Mouse (Mus musculus) neural tube, embryonic 15.5 days (tissue): ENCODE measurements at regions not wholly inside any gene's neighbourhood (a gene's known extent, or its start where the extent isn't known, plus 50 kb on each side); places are given as distances from the start of the nearest gene placed in this dataset.

Source experiments
- ATAC-seq: fragments of 200-750 bp; cut with Nextera tagmentation; 2 replicates; pipeline ENCODE4 v1.8.0; 2017; ENCODE audit warnings: mild to moderate bottlenecking, moderate TSS enrichment, moderate library complexity; ENCODE audit not compliant: low FRiP score
- H3K27ac ChIP-seq: fragments of 300-500 bp; sonication (generic); replicated peaks from 2 replicates; pipeline ENCODE4 v1.5.1; 2015; ENCODE audit warnings: mild to moderate bottlenecking, inconsistent platforms
- H3K27me3 ChIP-seq: fragments of 300-500 bp; sonication (generic); replicated peaks from 2 replicates; pipeline ENCODE4 v1.6.1; 2015; ENCODE audit warnings: inconsistent platforms
- H3K36me3 ChIP-seq: fragments of 300-500 bp; sonication (generic); 2 replicates; pipeline ENCODE4 v1.6.1; 2015; ENCODE audit warnings: inconsistent platforms
- H3K4me1 ChIP-seq: fragments of 300-500 bp; sonication (generic); 2 replicates; pipeline ENCODE4 v1.6.1; 2015; ENCODE audit warnings: inconsistent platforms
- H3K4me2 ChIP-seq: fragments of 300-500 bp; sonication (generic); 2 replicates; pipeline ENCODE4 v1.6.1; 2015; ENCODE audit warnings: inconsistent platforms, mild to moderate bottlenecking, moderate library complexity
- H3K4me3 ChIP-seq: fragments of 300-500 bp; sonication (generic); replicated peaks from 2 replicates; pipeline ENCODE4 v1.5.1; 2015; ENCODE audit warnings: mild to moderate bottlenecking, inconsistent platforms
- H3K9ac ChIP-seq: fragments of 300-500 bp; sonication (generic); replicated peaks from 2 replicates; pipeline ENCODE4 v1.6.1; 2015; ENCODE audit warnings: mild to moderate bottlenecking, inconsistent platforms
- H3K9me3 ChIP-seq: fragments of 300-500 bp; sonication (generic); replicated peaks from 2 replicates; pipeline ENCODE4 v1.6.1; 2016; ENCODE audit warnings: inconsistent platforms
- whole genome bisulfite sequencing: fragments of 180-500 bp; shearing (Covaris S2); methylation state at CpG from one replicate; pipeline ENCODE4 v1.1.7; 2015; ENCODE audit warnings: mixed read lengths; 5-methylcytosine and 5-hydroxymethylcytosine counted together

DNA sequence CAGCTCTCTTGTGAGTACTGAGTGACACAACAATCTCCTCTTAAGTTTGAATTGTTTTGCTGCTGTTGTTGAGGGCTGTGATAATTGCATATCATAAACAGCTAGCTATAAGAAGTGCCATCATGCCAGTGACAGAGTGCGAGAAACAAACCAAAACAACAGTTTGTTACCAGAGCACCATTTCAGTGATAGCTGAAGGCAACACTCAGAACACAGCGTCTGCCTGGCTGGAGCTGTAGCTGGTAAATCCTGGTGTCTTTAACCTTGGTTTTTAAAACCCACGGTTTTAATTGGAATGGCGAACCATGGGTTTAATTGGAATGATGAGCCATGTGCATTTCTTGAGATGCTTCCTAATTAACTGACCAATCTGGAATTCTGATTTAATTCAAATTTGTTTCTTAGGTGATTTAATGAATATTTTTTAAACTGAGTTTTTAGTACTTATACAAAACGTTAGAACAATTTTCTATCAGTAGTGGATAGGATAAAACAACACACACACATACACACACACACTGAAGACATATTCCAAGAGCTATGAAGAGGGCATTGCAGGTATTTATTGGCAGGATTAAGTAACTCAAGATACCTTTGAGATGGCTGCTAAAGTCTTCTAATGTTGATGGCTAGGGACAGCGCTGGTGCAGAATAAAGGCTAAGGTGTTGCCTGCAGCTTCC, 284.2 kb upstream of the Emcn start:
- Histone ChIP-seq H3K4me2 (peak overlapping the region; percentile 42), H3K27ac (peak overlapping the region; percentile 60), H3K4me3 (0 out of 2 replicates have a peak overlapping the region, but pooled peaks have one; percentile 10), H3K27me3 (no peaks in the 10 kb centered on the region), H3K4me1 (peaks cover 10% of the 10 kb centered on the region), H3K9ac (no peak overlapping the region), H3K36me3 (no peaks in the 10 kb centered on the region), H3K9me3 (no peaks in the 10 kb centered on the region)
- WGBS = 64% methylated on average over 6 of the region's 6 CpGs
- no peak for ATAC-seq

DNA sequence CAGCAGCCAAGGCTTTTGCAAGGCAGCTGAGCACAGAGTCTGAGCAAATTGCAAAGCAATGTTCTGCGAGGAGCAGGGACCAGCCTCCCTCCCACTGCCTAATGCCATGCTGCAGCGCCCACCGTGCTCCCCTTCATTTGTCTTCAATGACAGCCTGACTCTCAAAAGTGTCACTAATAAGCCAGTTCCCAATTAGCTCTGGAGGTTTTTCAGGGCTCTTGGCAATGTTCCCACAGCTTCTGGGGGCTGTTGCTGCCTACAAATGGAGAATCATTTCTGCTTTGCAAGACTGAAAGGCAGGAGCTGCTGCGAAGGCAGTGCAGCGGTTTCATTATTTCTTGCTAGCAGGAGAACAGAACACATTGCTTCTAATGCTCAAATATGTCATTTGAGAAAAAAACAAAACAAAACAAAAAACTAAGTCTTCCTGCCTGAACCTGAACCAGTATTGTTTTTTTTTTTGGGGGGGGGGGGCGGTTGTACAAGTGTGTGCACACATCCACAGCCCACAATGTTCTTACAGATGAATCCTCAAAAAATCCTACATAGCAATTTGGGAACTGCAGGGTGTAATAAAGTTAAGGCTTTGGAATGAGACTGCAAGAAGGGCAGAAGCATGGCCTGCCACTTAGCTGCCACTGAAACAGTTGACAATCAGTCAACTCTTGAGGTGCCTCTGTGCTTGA, 283.5 kb upstream of the Emcn start:
- peak overlapping the region; percentile 60 for H3K27ac ChIP-seq
- H3K9me3 ChIP-seq = no peaks in the 10 kb centered on the region
- peaks cover 10% of the 10 kb centered on the region for H3K4me1 ChIP-seq
- H3K36me3 ChIP-seq = no peaks in the 10 kb centered on the region
- 0 out of 2 replicates have a peak overlapping the region, but pooled peaks have one; percentile 10 for H3K4me3 ChIP-seq
- peak; percentile 87 for ATAC-seq
- 32% methylated on average over 6 of the region's 6 CpGs for WGBS
- H3K9ac ChIP-seq = no peak overlapping the region
- peak overlapping the region; percentile 42 for H3K4me2 ChIP-seq
- H3K27me3 ChIP-seq = no peaks in the 10 kb centered on the region

DNA sequence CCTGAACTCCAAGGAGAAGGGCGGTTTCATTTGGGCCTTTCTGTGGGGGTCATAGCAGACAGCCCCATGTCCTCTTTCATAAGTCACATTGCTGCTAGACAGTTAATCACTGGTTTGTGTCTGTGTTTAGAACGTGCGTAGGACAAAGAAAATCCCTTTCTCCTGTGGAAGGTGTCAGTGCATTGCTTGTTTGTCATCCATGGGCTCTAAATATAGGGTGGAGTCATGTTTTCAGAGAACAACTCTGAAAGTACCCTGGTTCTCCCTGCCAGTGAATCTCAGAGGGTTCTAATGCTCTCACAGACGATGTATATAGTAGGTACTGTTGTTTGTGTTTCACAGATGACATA, 283.0 kb upstream of the Emcn start:
- no peak overlapping the region for H3K9ac ChIP-seq
- ATAC-seq = no peak

DNA sequence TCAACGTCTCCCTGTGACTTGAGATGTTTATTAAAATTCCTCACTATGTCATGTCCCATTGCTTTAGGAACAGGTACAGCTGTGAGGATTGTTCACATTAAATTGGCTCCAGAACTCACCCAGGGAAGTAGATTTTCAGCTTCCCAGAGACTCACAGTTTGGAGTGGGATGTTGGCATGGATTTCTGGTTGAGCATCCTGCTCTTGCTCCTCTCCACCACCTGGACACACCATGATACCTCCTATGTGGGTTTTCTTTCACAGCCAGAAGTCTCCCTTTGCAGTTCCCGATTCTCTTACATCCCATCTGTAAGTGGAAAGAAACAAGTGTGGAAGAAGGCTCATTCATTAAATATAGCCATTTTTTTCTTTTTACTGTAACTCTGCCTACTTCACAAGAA, 278.8 kb upstream of the Emcn start:
- Histone ChIP-seq H3K9ac (no peak overlapping the region), H3K4me2 (no peak overlapping the region), H3K9me3 (no peaks in the 10 kb centered on the region), H3K4me3 (no peak overlapping the region), H3K27me3 (no peaks in the 10 kb centered on the region), H3K36me3 (no peaks in the 10 kb centered on the region), H3K27ac (no peak overlapping the region), H3K4me1 (peaks cover 8% of the 10 kb centered on the region)
- WGBS = 88% methylated on average over 2 of the region's 2 CpGs
- ATAC-seq = no peak

More for the DNA sequence above, 283.0 kb upstream of the Emcn start:
- no peak overlapping the region for H3K4me3 ChIP-seq
- H3K4me1 ChIP-seq = peaks cover 10% of the 10 kb centered on the region
- H3K36me3 ChIP-seq = no peaks in the 10 kb centered on the region
- no peak overlapping the region for H3K4me2 ChIP-seq
- H3K9me3 ChIP-seq = no peaks in the 10 kb centered on the region
- H3K27ac ChIP-seq = peak overlapping the region; percentile 60; the same call in 1 of the 2 replicates
- 79% methylated on average over 4 of the region's 4 CpGs for WGBS
- H3K27me3 ChIP-seq = no peaks in the 10 kb centered on the region

- WGBS = 78% methylated on average over 1 of the region's 1 CpGs
- no peak overlapping the region for H3K4me2 ChIP-seq
- no peaks in the 10 kb centered on the region for H3K36me3 ChIP-seq
- H3K27ac ChIP-seq = no peak overlapping the region
- no peaks in the 10 kb centered on the region for H3K27me3 ChIP-seq
- ATAC-seq = no peak
- no peaks in the 10 kb centered on the region for H3K4me1 ChIP-seq
- H3K9ac ChIP-seq = no peak overlapping the region
- no peak overlapping the region for H3K4me3 ChIP-seq
- no peaks in the 10 kb centered on the region for H3K9me3 ChIP-seq
Measured at GRCm38 (mm10) chr3:137067336-137067735, 273.5 kb upstream of the Emcn start.

DNA sequence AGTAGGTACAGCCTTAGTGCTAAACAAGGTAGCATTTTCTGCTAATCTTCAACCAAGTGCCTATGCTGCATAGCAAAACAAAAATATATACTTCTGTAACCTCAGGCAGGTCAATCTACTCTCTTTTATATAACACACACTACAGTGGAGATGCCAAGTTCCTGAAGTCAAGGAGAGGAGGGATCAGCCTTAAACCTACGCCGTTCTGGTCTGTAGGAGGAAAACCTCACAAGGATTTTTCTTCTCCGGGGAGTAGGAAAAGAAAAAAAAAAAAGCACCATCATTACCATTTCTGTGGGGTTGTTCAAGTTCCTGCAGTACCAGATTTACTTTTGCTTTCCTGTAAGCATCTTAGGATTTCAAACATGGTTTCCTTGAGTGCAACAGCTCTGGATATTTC, 271.5 kb upstream of the Emcn start:
- H3K27ac ChIP-seq = no peak overlapping the region
- WGBS = 84% methylated on average over 3 of the region's 3 CpGs
- no peak overlapping the region for H3K4me2 ChIP-seq
- H3K36me3 ChIP-seq = no peaks in the 10 kb centered on the region
- H3K27me3 ChIP-seq = no peaks in the 10 kb centered on the region
- H3K4me1 ChIP-seq = no peaks in the 10 kb centered on the region
- no peak overlapping the region for H3K4me3 ChIP-seq
- no peak overlapping the region for H3K9ac ChIP-seq
- ATAC-seq = no peak
- no peaks in the 10 kb centered on the region for H3K9me3 ChIP-seq

GRCm38 (mm10) chr3:137077718-137078599, 262.9 kb upstream of the Emcn start:
- H3K4me2 ChIP-seq = no peak overlapping the region
- no peak overlapping the region for H3K9ac ChIP-seq
- H3K27me3 ChIP-seq = no peaks in the 10 kb centered on the region
- no peak overlapping the region for H3K27ac ChIP-seq
- no peak overlapping the region for H3K4me3 ChIP-seq
- H3K9me3 ChIP-seq = no peaks in the 10 kb centered on the region
- WGBS = 86% methylated on average over 13 of the region's 13 CpGs
- H3K36me3 ChIP-seq = no peaks in the 10 kb centered on the region
- ATAC-seq = no peak
- no peaks in the 10 kb centered on the region for H3K4me1 ChIP-seq

DNA sequence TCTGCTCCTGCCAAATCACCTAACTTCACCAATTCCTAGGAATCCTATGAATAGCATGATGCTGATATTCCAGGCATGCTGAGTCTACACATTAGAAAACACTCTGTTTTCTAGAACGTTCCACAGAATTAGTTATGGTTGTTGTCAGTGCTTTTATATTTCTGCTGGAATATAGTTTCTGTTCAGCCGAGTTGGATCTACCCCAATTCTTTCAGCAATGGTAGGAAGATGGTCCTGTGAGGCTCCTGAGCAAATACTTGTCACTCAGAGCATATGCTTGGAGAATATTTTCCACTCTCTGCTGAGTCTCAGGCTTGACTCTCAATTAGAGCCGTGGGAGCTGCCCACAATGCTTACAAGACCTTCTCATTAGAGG, 262.3 kb upstream of the Emcn start:
- no peak for ATAC-seq

DNA sequence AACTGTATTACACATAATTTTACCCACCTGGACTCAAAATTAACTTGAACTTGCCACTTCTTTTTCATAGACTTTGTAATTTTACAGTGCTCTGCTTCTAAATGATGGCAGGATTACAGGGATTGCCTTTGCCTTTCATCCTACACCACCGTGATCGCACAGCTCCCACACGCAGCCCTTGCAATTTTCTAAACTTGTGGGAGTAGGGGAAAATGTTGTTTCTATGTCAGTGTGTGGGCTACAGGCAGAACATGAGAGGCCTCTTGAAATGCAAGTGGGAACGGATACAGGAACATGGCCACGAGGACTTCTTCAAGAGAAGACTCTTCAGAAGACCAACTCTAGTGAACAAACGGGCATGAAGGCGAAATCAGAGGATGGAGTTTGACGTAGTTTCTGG, 254.0 kb upstream of the Emcn start:
- Histone ChIP-seq H3K4me3 (no peak overlapping the region), H3K27me3 (no peaks in the 10 kb centered on the region), H3K4me2 (no peak overlapping the region), H3K27ac (no peak overlapping the region), H3K9me3 (no peaks in the 10 kb centered on the region), H3K36me3 (no peaks in the 10 kb centered on the region), H3K4me1 (no peaks in the 10 kb centered on the region), H3K9ac (no peak overlapping the region)
- no peak for ATAC-seq
- 95% methylated on average over 8 of the region's 8 CpGs for WGBS

More for the DNA sequence above, 262.3 kb upstream of the Emcn start:
- H3K9me3 ChIP-seq = no peaks in the 10 kb centered on the region
- no peak overlapping the region for H3K9ac ChIP-seq
- H3K27ac ChIP-seq = no peak overlapping the region
- H3K4me1 ChIP-seq = no peaks in the 10 kb centered on the region
- H3K4me3 ChIP-seq = no peak overlapping the region
- no peaks in the 10 kb centered on the region for H3K36me3 ChIP-seq
- H3K4me2 ChIP-seq = no peak overlapping the region
- WGBS = 92% methylated on average over 3 of the region's 3 CpGs
- no peaks in the 10 kb centered on the region for H3K27me3 ChIP-seq

- H3K9ac ChIP-seq = no peak overlapping the region
- no peaks in the 10 kb centered on the region for H3K4me1 ChIP-seq
- H3K27me3 ChIP-seq = no peaks in the 10 kb centered on the region
- ATAC-seq = no peak
- H3K27ac ChIP-seq = no peak overlapping the region
- 61% methylated on average over 4 of the region's 4 CpGs for WGBS
- no peaks in the 10 kb centered on the region for H3K9me3 ChIP-seq
- no peak overlapping the region for H3K4me2 ChIP-seq
- no peaks in the 10 kb centered on the region for H3K36me3 ChIP-seq
- no peak overlapping the region for H3K4me3 ChIP-seq
Measured at GRCm38 (mm10) chr3:137100627-137101404, 240.1 kb upstream of the Emcn start.

GRCm38 (mm10) chr3:137105930-137106329, 234.9 kb upstream of the Emcn start:
- no peak overlapping the region for H3K4me3 ChIP-seq
- no peaks in the 10 kb centered on the region for H3K9me3 ChIP-seq
- ATAC-seq = no peak
- H3K36me3 ChIP-seq = no peaks in the 10 kb centered on the region
- 94% methylated on average over 1 of the region's 1 CpGs for WGBS
- no peaks in the 10 kb centered on the region for H3K27me3 ChIP-seq
- no peak overlapping the region for H3K27ac ChIP-seq
- no peak overlapping the region for H3K9ac ChIP-seq
- H3K4me2 ChIP-seq = no peak overlapping the region
- no peaks in the 10 kb centered on the region for H3K4me1 ChIP-seq
